Mouse (Mus musculus) brain, embryonic 14.5 days (tissue): ENCODE results near the gene Gm10563.

ENCODE experiments used
- CTCF ChIP-seq: fragments of 200-500 bp; IDR thresholded peaks from 2 replicates; pipeline ENCODE4 v1.5.1; 2012; ENCODE audit warnings: inconsistent platforms, mild to moderate bottlenecking, moderate library complexity, borderline replicate concordance; ENCODE audit not compliant: insufficient read depth, insufficient read length; ENCODE audit errors: extremely low read depth
- POLR2A ChIP-seq: fragments of 200-500 bp; IDR thresholded peaks from 2 replicates; pipeline ENCODE4 v1.6.1; 2012; ENCODE audit warnings: mild to moderate bottlenecking, inconsistent platforms, borderline replicate concordance; ENCODE audit not compliant: poor library complexity, insufficient read depth, insufficient read length, severe bottlenecking; ENCODE audit errors: extremely low read depth

DNA sequence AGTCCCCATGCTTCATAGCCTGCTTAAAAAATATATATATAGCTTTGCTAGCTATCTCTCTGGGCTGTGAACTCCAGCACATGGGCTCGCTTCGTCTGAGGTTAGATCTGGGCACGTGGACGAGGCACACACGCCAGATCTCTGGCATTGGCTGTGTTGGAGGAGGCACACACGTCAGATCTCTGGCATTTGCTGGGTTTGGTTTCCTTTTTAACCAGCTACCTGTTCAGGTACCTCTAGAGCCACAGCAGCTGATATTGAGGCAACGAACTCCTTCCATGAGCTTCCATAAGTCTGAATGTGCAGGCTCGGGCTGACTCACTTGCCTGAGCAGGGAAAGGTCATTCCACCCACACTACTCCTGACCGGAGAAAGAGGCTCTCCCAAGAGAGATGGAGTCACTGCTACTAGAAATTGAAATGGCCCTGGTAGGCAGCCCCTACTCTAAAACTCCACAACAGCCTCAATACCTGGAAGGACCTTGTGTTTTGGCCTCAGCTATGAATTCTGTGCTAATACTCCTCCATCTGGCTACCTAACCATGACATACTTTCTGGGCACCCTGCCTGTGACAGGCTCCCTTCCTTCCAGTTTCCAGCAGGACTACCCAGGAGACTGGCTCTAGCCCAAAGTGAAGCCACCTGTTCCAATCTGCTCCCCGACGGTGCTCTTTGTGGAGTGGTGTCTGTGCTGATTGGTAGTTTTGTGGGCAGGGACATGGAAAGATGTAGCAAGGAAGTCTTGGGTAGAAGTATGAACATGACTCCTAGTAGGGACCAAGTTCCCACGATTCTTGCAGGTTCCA, 45.6 kb upstream of the Gm10563 start:
- TF ChIP-seq POLR2A: no peak
- TF ChIP-seq CTCF: no peak
